Mouse (Mus musculus): ENCODE measurements around the gene Gm21518. TPM values are rescaled to one million over a fixed set of nuclear protein-coding genes. Genes with fewer than 3 reads are reported as not detected.

Gene Gm21518
- polyA plus RNA-seq (2012; rRNA removed): not detected in 2 replicates

GRCm38 (mm10) chrY:62190566-62190965, at the start of gene Gm21518:
TSS of gene Gm21518 (plus strand) at chrY:62190866.

